Mouse (Mus musculus): ENCODE results near the gene Sstr1.

Sstr1 gene

DNA sequence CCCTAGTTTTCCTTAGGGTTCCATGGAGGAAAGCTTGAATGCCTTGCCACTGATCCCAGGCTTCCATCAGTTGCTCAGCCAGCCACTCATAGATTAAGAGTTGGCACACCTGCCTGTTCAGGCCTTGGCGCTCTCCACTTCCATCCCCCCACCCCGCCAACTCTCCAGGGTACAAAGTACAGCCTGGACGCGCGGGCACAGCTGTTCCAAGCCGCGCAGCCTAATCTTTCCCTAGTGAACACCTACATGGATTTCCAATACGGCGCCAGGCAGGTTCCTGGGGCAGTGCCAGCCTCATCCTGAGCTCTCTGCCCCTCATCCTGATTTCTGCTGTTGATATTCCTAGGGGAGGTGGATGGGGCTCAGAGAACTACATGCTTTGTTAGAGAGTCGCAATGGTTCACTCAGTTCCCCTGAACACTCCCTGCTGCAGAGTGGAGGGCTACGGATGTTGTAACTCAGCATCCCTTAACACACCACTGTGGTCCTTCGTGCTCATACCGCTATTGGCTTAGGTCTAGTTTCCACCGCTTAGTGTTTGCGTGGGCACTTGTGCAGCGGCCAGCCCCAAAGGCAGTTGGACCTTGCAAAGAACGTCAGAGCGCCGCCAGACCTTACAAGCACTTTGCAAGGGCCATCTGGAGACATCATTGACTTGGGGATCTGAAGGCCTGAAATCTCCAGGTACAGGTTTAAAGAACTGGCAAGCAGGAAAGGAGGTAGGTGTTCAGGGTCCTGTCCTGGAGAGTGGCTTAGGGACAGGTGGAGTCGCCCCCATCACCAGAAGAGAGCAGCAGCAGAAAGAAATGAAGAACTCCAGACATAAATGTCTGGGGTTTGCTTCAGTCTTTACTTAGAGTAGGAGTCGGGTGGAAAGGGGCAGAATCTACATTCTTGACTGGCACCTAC, at the start of gene Sstr1:
Sstr1 (plus strand) TSS at position 610 of the 909 bp plus-strand sequence.
- DNase-seq (ENCODE audit: low read depth): no peak

- DNase-seq (ENCODE audit: low read depth): no peak
These were observed 12.8 kb upstream of the Sstr1 start for GRCm38 (mm10) chr12:58198810-58199209.

DNA sequence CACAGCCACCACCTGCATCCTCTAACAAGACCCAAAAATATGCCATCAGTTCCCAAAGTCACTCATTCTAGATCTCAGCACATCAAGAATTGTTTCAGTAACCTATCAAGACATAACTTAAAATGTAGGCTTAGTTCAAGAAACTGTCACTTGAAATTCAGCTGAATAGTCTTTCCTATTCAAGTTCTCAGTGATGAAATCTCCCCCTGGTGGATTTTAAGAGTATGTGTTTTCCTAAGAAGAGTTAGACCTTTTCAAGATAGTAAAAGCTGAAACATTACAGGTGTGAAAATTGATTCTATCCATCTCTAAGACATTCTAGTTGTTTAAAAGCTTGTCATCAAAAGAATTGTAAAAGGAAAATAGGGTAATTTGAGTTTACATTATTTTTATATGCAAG, 10.4 kb upstream of the Sstr1 start:
- DNase-seq (ENCODE audit: low read depth): no peak

- DNase-seq (ENCODE audit: low read depth): no peak
These were observed 3.6 kb upstream of the Sstr1 start for GRCm38 (mm10) chr12:58207956-58208355.

DNA sequence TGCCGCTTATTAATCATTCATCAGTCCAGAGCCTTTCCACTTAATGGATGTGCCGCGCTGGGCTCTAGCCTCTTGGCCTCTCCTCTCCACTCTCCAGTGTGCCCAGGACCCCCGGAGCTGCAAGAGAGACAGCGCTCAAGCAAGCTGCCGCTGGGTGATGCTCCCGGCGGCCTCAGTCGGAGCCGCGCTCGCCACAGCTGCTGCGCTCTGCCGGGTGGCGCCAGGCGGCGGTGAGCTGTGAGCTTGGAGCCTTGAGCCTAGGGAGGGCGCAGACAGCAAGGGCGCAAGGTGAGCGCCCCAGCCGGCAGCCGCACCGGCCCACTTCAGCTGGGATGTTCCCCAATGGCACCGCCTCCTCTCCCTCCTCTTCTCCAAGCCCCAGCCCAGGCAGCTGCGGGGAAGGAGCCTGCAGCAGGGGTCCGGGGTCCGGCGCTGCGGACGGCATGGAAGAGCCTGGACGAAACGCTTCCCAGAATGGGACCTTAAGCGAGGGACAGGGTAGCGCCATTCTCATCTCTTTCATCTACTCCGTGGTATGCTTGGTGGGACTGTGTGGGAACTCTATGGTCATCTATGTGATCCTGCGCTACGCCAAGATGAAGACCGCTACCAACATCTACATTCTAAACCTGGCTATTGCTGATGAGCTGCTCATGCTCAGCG, 820 bp downstream of the Sstr1 start:
- no peak for DNase-seq (ENCODE audit: low read depth)

DNA sequence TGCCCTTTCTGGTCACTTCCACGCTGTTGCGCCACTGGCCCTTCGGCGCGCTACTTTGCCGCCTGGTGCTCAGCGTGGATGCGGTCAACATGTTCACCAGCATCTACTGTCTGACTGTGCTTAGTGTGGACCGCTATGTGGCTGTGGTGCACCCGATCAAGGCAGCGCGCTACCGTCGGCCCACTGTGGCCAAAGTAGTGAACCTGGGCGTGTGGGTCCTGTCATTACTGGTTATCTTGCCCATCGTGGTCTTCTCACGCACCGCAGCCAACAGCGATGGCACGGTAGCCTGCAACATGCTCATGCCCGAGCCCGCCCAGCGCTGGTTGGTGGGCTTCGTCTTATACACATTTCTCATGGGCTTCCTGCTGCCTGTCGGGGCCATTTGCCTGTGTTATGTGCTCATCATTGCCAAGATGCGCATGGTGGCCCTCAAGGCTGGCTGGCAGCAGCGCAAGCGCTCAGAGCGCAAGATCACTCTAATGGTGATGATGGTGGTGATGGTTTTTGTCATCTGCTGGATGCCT, 1.4 kb downstream of the Sstr1 start:
- DNase-seq (ENCODE audit: low read depth): no peak

DNA sequence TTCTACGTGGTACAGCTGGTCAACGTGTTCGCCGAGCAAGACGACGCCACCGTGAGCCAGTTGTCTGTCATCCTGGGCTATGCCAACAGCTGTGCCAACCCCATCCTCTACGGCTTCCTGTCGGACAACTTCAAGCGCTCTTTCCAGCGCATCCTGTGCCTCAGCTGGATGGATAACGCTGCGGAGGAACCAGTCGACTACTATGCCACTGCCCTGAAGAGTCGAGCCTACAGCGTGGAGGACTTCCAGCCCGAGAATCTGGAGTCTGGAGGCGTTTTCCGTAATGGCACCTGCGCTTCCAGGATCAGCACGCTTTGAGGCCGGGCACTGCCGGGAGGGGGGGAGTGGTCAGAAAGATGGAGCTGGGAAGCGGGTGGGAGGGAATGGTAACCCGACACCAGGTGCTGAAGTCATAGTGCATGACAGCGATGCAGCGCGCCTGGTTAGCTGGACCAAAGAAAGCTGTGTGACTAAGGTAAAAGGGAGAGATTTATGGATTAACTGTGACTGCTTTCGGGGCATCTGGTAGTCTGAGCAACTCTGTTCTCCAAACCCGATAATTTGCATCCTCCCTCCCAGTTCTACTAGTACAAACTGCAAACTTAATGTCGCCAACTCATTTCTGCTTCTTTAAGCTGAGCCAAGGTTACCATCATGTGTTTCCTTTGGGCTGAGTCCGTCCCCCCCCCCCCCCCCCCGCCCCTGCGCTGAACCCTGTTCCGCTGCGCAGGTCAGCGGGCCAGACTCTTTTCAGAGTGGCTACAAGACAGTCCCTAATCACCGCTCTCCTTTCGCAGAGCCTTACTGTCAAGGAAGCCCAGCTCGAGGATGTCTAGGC, 2.1 kb downstream of the Sstr1 start:
- no peak for DNase-seq (ENCODE audit: low read depth)

GRCm38 (mm10) chr12:58214289-58215136, 2.9 kb downstream of the Sstr1 start:
- DNase-seq (ENCODE audit: low read depth): no peak

DNA sequence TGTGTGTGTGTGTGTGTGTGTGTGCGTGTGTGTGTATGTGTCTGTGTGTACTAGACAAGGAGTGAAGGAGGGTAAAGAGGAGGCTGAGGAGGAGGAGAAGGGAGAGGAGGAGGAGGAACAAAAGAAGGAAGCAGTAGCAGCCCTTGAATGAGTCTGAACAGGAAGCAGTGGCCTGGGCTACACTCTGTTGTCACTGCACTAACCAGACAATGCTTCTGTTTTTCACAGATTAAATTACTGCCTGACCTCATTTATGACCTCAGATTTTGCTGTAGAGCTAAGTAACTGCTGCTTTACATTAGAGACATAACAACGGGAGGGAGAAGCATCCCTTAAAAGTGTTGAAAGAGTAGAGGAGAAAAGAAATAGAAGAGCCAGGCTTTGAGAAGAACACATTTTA, 4.6 kb downstream of the Sstr1 start:
- DNase-seq (ENCODE audit: low read depth): no peak

DNA sequence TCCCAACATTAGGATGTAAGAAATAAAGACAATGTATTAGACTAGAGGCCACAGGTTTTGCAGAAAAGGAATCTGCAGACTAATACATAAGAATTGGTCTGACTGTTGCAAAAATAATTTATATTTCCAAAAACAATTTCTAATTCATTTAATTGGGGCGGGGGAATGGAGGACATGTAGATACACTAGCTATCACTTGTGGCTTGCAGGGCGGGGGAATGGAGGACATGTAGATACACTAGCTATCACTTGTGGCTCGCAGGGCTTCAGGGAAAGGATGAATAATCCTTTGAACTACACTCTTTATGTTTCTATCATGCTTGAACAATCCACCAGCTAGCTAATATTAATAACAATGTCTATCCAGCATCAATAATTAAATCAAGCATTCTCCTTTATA, 7.5 kb downstream of the Sstr1 start:
- DNase-seq (ENCODE audit: low read depth): no peak

GRCm38 (mm10) chr12:58225644-58226043, 14.1 kb downstream of the Sstr1 start:
- DNase-seq (ENCODE audit: low read depth): no peak

- no peak for DNase-seq (ENCODE audit: low read depth)
These were observed 20.9 kb downstream of the Sstr1 start for GRCm38 (mm10) chr12:58232489-58232888.

DNA sequence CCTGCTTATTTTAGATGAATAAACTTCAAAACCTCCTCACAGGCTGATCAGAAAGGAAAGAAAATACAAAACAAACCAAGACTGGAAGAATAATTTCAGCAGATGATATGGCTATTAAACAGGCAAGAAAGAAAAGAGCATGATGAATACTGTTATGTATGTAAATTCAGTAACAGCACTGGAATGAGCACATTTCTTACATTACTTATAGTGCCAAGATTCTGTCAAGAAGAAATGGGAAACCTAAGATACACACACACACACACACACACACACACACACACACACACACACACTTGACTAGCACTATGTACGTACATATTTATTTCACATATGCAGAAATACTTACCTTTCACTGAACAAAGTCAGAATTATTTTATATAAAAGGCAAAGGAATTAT, 40.3 kb downstream of the Sstr1 start:
- DNase-seq (ENCODE audit: low read depth): no peak
